Mouse (Mus musculus) limb, embryonic 11.5 days (tissue): ENCODE data around the gene Crhbp. TPM values are rescaled to one million over a fixed set of nuclear protein-coding genes. Genes with fewer than 3 reads are reported as not detected.

Experiments used
- ATAC-seq: fragments of 200-750 bp; cut with Nextera tagmentation; 2 replicates; pipeline ENCODE4 v1.8.0; 2017; ENCODE audit warnings: low read depth; ENCODE audit not compliant: insufficient number of reproducible peaks, low FRiP score, low TSS enrichment
- DNase-seq: peaks from one replicate; pipeline ENCODE4 v3.0.0-alpha.2; 2015; ENCODE audit warnings: low spot score
- H3K27ac ChIP-seq: fragments of 300-500 bp; sonication (generic); replicated peaks from 2 replicates; pipeline ENCODE4 v1.5.1; 2014; ENCODE audit warnings: low read depth, mild to moderate bottlenecking, low read length
- H3K27me3 ChIP-seq: fragments of 300-500 bp; sonication (generic); 2 replicates; pipeline ENCODE4 v1.6.1; 2014; ENCODE audit warnings: mild to moderate bottlenecking, low read length, mixed read lengths; ENCODE audit not compliant: control insufficient read depth, insufficient read depth
- H3K36me3 ChIP-seq: fragments of 300-500 bp; sonication (generic); 2 replicates; pipeline ENCODE4 v1.6.1; 2014; ENCODE audit warnings: mild to moderate bottlenecking, low read length, moderate library complexity, mixed read lengths; ENCODE audit not compliant: control insufficient read depth, insufficient read depth
- H3K4me1 ChIP-seq: fragments of 300-500 bp; sonication (generic); 2 replicates; pipeline ENCODE4 v1.6.1; 2014; ENCODE audit warnings: low read length, mixed read lengths; ENCODE audit not compliant: control insufficient read depth, insufficient read depth
- H3K4me2 ChIP-seq: fragments of 300-500 bp; sonication (generic); 2 replicates; pipeline ENCODE4 v1.6.1; 2014; ENCODE audit warnings: low read depth, mild to moderate bottlenecking, moderate library complexity; ENCODE audit not compliant: severe bottlenecking
- H3K4me3 ChIP-seq: fragments of 300-500 bp; sonication (generic); 2 replicates; pipeline ENCODE4 v1.5.1; 2014; ENCODE audit warnings: low read depth, low read length
- H3K9ac ChIP-seq: fragments of 300-500 bp; sonication (generic); 2 replicates; pipeline ENCODE4 v1.6.1; 2014; ENCODE audit warnings: mild to moderate bottlenecking, low read length
- H3K9me3 ChIP-seq: fragments of 300-500 bp; sonication (generic); 2 replicates; pipeline ENCODE4 v1.6.1; 2016; ENCODE audit warnings: low read length; ENCODE audit not compliant: control insufficient read depth
- WGBS: fragments of 180-500 bp; shearing (Covaris S2); extraction: QIAGEN DNeasy Blood & Tissue Kit; methylation state at CpG from one replicate; pipeline ENCODE4 v1.1.7; 2014; 5-methylcytosine and 5-hydroxymethylcytosine counted together
- polyA plus RNA-seq: library from polyadenylated mRNA; unstranded; fragments of >200 nt; fragmentation: Nextera tagmentation; extraction: Ambion mirVana; gene quantifications from 2 replicates; pipeline ENCODE4 v1.2.1, GENCODE M21; 2014

The Crhbp gene
- polyA plus RNA-seq, 1 experiment from 2014 or later: 3.5 TPM

- Histone ChIP-seq H3K27me3 (no peaks in the 10 kb centered on the region), H3K4me1 (no peaks in the 10 kb centered on the region), H3K4me2 (no peak overlapping the region), H3K9ac (no peak overlapping the region), H3K36me3 (no peaks in the 10 kb centered on the region), H3K9me3 (peaks cover 5% of the 10 kb centered on the region; the same call in 1 of the 2 replicates), H3K4me3 (no peak overlapping the region), H3K27ac (no peak overlapping the region)
- ATAC-seq: no peak
- DNase-seq: no peak
- 84% methylated on average over 7 of the region's 7 CpGs for WGBS
Measured at GRCm38 (mm10) chr13:95393242-95393641, 51.5 kb downstream of the Crhbp start.

GRCm38 (mm10) chr13:95389866-95390865 is 54.6 kb downstream of the Crhbp start:
- 0 out of 2 replicates have a peak overlapping the region, but pooled peaks have one; percentile 23 for H3K9ac ChIP-seq
- 34% methylated on average over 24 of the region's 24 CpGs for WGBS

GRCm38 (mm10) chr13:95388226-95388625 is 56.5 kb downstream of the Crhbp start:
- no peaks in the 10 kb centered on the region for H3K36me3 ChIP-seq
- DNase-seq (no peak), ATAC-seq (no peak)
- H3K4me1 ChIP-seq: no peaks in the 10 kb centered on the region
- no peak overlapping the region for H3K4me2 ChIP-seq
- WGBS: 85% methylated on average over 5 of the region's 5 CpGs
- H3K27me3 ChIP-seq: no peaks in the 10 kb centered on the region
- H3K4me3 ChIP-seq: no peak overlapping the region
- H3K27ac ChIP-seq: no peak overlapping the region
- no peak overlapping the region for H3K9ac ChIP-seq
- H3K9me3 ChIP-seq: no peaks in the 10 kb centered on the region

More at GRCm38 (mm10) chr13:95389866-95390865, 54.6 kb downstream of the Crhbp start:
- DNase-seq (peak; percentile 89), ATAC-seq (no peak)
- Histone ChIP-seq H3K4me3 (no peak overlapping the region), H3K4me2 (no peak overlapping the region), H3K36me3 (no peaks in the 10 kb centered on the region), H3K4me1 (no peaks in the 10 kb centered on the region), H3K9me3 (0 out of 2 replicates have a peak, but pooled peaks cover under 1% of the 10 kb centered on the region), H3K27ac (no peak overlapping the region), H3K27me3 (no peaks in the 10 kb centered on the region)

GRCm38 (mm10) chr13:95382418-95382817 is 62.3 kb downstream of the Crhbp start:
- ATAC-seq: no peak

More at GRCm38 (mm10) chr13:95382418-95382817, 62.3 kb downstream of the Crhbp start:
- Histone ChIP-seq H3K4me1 (no peaks in the 10 kb centered on the region), H3K36me3 (no peaks in the 10 kb centered on the region), H3K4me3 (no peak overlapping the region), H3K4me2 (no peak overlapping the region), H3K27ac (no peak overlapping the region), H3K9me3 (no peaks in the 10 kb centered on the region), H3K27me3 (no peaks in the 10 kb centered on the region), H3K9ac (no peak overlapping the region)
- DNase-seq: no peak
- WGBS: 74% methylated on average over 5 of the region's 5 CpGs

Other genes starting within 250 kb of the Crhbp start
- 1.8 and 1.9 TPM in 2 replicates for gene Pde8b, start 194.6 kb downstream of the Crhbp start, polyA plus RNA-seq
- gene Zbed3, start 121.3 kb downstream of the Crhbp start, polyA plus RNA-seq: 95.8 and 96.7 TPM in 2 replicates
- 45.1 and 45.5 TPM in 2 replicates for gene Aggf1, start 69.6 kb downstream of the Crhbp start, polyA plus RNA-seq
- not detected in 2 replicates for gene S100z, start 33.8 kb upstream of the Crhbp start, polyA plus RNA-seq
- gene F2rl1, start 80.3 kb upstream of the Crhbp start, polyA plus RNA-seq: 0.11 TPM in 1 of 2 replicates, not detected in the other
- 147 and 157 TPM in 2 replicates for gene F2r, start 173.6 kb upstream of the Crhbp start, polyA plus RNA-seq